Mouse (Mus musculus): Measurements from ENCODE around the gene Sept9. TPM values are rescaled to one million over a fixed set of nuclear protein-coding genes. Genes with fewer than 3 reads are reported as not detected.
A peak's percentile ranks its signal among the peaks of the same experiment; 100 is the strongest.

Sept9 gene
- polyA plus RNA-seq, 1 experiment from 2014 or later, result 34.5 TPM

- 32% methylated on average over 13 of the region's 13 CpGs for WGBS (ENCODE audit: insufficient replicate concordance)
- H3K36me3 ChIP-seq (replicated peaks; ENCODE audit: insufficient read depth, low read length), result no peaks in the 10 kb centered on the region
- H3K27ac ChIP-seq (ENCODE audit: low read depth), result peak overlapping the region; percentile 69; the same call in 1 of the 2 replicates
- peak overlapping the region; percentile 35; the same call in 1 of the 2 replicates for H3K4me2 ChIP-seq (ENCODE audit: low read depth, low read length)
- H3K4me1 ChIP-seq (ENCODE audit: insufficient read depth), result peaks cover 47% of the 10 kb centered on the region
- ATAC-seq, result peak; percentile 72
- peak; percentile 62 for DNase-seq
- H3K4me3 ChIP-seq (ENCODE audit: low read depth, low read length), result no peak overlapping the region
- H3K9me3 ChIP-seq (ENCODE audit: low read length), result no peaks in the 10 kb centered on the region
- H3K9ac ChIP-seq (replicated peaks), result no peak overlapping the region; the same call in 1 of the 2 replicates
- TF ChIP-seq CTCF (IDR thresholded peaks at IDR 0.05; ENCODE audit: low read depth) (peak; percentile 45), EP300 (IDR thresholded peaks at IDR 0.05; ENCODE audit: low read depth) (no peak)
- H3K27me3 ChIP-seq (ENCODE audit: insufficient read depth, low read length), result no peaks in the 10 kb centered on the region
Measured at GRCm38 (mm10) chr11:117307895-117308786, 108.7 kb downstream of the Sept9 start.

- TF ChIP-seq CTCF (IDR thresholded peaks at IDR 0.05; ENCODE audit: low read depth), result no peak
- no peak for TF ChIP-seq EP300 (IDR thresholded peaks at IDR 0.05; ENCODE audit: low read depth)
- Histone ChIP-seq H3K4me2 (ENCODE audit: low read depth, low read length) (no peak overlapping the region), H3K4me1 (ENCODE audit: insufficient read depth) (peaks cover 47% of the 10 kb centered on the region), H3K36me3 (replicated peaks; ENCODE audit: insufficient read depth, low read length) (no peaks in the 10 kb centered on the region), H3K4me3 (ENCODE audit: low read depth, low read length) (no peak overlapping the region), H3K27me3 (ENCODE audit: insufficient read depth, low read length) (no peaks in the 10 kb centered on the region), H3K27ac (ENCODE audit: low read depth) (peak overlapping the region; percentile 69; the same call in 1 of the 2 replicates), H3K9ac (replicated peaks) (peak overlapping the region; percentile 3; the same call in 1 of the 2 replicates), H3K9me3 (ENCODE audit: low read length) (no peaks in the 10 kb centered on the region)
- ATAC-seq, result no peak
- DNase-seq, result no peak
- WGBS (ENCODE audit: insufficient replicate concordance), result 63% methylated on average over 17 of the region's 17 CpGs
Measured at GRCm38 (mm10) chr11:117309108-117309917, 109.9 kb downstream of the Sept9 start.

- 73% methylated on average over 3 of the region's 3 CpGs for WGBS (ENCODE audit: insufficient replicate concordance)
Measured at GRCm38 (mm10) chr11:117309918-117310287, 110.4 kb downstream of the Sept9 start.

GRCm38 (mm10) chr11:117310341-117311107 is 111.1 kb downstream of the Sept9 start:
- Histone ChIP-seq H3K36me3 (replicated peaks; ENCODE audit: insufficient read depth, low read length) (no peaks in the 10 kb centered on the region), H3K9ac (replicated peaks) (no peak overlapping the region), H3K9me3 (ENCODE audit: low read length) (no peaks in the 10 kb centered on the region), H3K27ac (ENCODE audit: low read depth) (peak overlapping the region; percentile 29; the same call in 1 of the 2 replicates), H3K4me2 (ENCODE audit: low read depth, low read length) (no peak overlapping the region), H3K4me3 (ENCODE audit: low read depth, low read length) (no peak overlapping the region), H3K27me3 (ENCODE audit: insufficient read depth, low read length) (no peaks in the 10 kb centered on the region), H3K4me1 (ENCODE audit: insufficient read depth) (peaks cover 56% of the 10 kb centered on the region)
- ATAC-seq, result no peak
- TF ChIP-seq EP300 (IDR thresholded peaks at IDR 0.05; ENCODE audit: low read depth), result no peak
- no peak for TF ChIP-seq CTCF (IDR thresholded peaks at IDR 0.05; ENCODE audit: low read depth)
- no peak for DNase-seq
- 83% methylated on average over 12 of the region's 12 CpGs for WGBS (ENCODE audit: insufficient replicate concordance)

More at GRCm38 (mm10) chr11:117309918-117310287, 110.4 kb downstream of the Sept9 start:
- ATAC-seq, result no peak
- no peak for DNase-seq
- Histone ChIP-seq H3K9ac (replicated peaks) (no peak overlapping the region; the same call in 1 of the 2 replicates), H3K36me3 (replicated peaks; ENCODE audit: insufficient read depth, low read length) (no peaks in the 10 kb centered on the region), H3K27ac (ENCODE audit: low read depth) (no peak overlapping the region), H3K27me3 (ENCODE audit: insufficient read depth, low read length) (no peaks in the 10 kb centered on the region), H3K4me2 (ENCODE audit: low read depth, low read length) (no peak overlapping the region), H3K4me3 (ENCODE audit: low read depth, low read length) (no peak overlapping the region), H3K9me3 (ENCODE audit: low read length) (no peaks in the 10 kb centered on the region), H3K4me1 (ENCODE audit: insufficient read depth) (peaks cover 50% of the 10 kb centered on the region)
- no peak for TF ChIP-seq CTCF (IDR thresholded peaks at IDR 0.05; ENCODE audit: low read depth)
- no peak for TF ChIP-seq EP300 (IDR thresholded peaks at IDR 0.05; ENCODE audit: low read depth)

GRCm38 (mm10) chr11:117311127-117311800 is 111.8 kb downstream of the Sept9 start:
- H3K27me3 ChIP-seq (ENCODE audit: insufficient read depth, low read length), result no peaks in the 10 kb centered on the region
- H3K27ac ChIP-seq (ENCODE audit: low read depth), result peak overlapping the region; percentile 29; the same call in 1 of the 2 replicates
- peaks cover 56% of the 10 kb centered on the region for H3K4me1 ChIP-seq (ENCODE audit: insufficient read depth)
- ATAC-seq (no peak), DNase-seq (no peak)
- H3K4me3 ChIP-seq (ENCODE audit: low read depth, low read length), result no peak overlapping the region
- WGBS (ENCODE audit: insufficient replicate concordance), result 62% methylated on average over 15 of the region's 15 CpGs
- no peaks in the 10 kb centered on the region for H3K36me3 ChIP-seq (replicated peaks; ENCODE audit: insufficient read depth, low read length)
- H3K9ac ChIP-seq (replicated peaks), result no peak overlapping the region
- no peak overlapping the region for H3K4me2 ChIP-seq (ENCODE audit: low read depth, low read length)
- TF ChIP-seq CTCF (IDR thresholded peaks at IDR 0.05; ENCODE audit: low read depth) (no peak), EP300 (IDR thresholded peaks at IDR 0.05; ENCODE audit: low read depth) (no peak)
- no peaks in the 10 kb centered on the region for H3K9me3 ChIP-seq (ENCODE audit: low read length)
